Mouse (Mus musculus) heart, adult 2 months (tissue): ENCODE data around the gene Plcg2.

ENCODE experiments used
- CTCF ChIP-seq: fragments of 200-600 bp; IDR thresholded peaks from 2 replicates; pipeline ENCODE4 v1.8.1; 2022; ENCODE audit warnings: antibody characterized with exemption, mild to moderate bottlenecking, moderate library complexity
- POLR2A ChIP-seq: fragments of 200-500 bp; IDR thresholded peaks from 2 replicates; pipeline ENCODE4 v1.6.1; 2011; ENCODE audit warnings: mild to moderate bottlenecking, low read depth, low read length, control low read depth; ENCODE audit not compliant: insufficient read depth

GRCm38 (mm10) chr8:117451072-117451471 is 47.0 kb upstream of the Plcg2 start:
- TF ChIP-seq POLR2A, result no peak
- TF ChIP-seq CTCF, result no peak
